Mouse (Mus musculus): Measurements from ENCODE around the gene Gm45140. TPM values are rescaled to one million over a fixed set of nuclear protein-coding genes. Genes with fewer than 3 reads are reported as not detected.

Gm45140 gene
- polyA plus RNA-seq, 1 experiment, result 7.3 TPM

GRCm38 (mm10) chr6:87810311-87810710 lies 25.3 kb downstream of the Gm45140 start:
- TF ChIP-seq CTCF (IDR thresholded peaks at IDR 0.05; ENCODE audit: control insufficient read depth, insufficient read depth, low read length) (no peak), POLR2A (IDR thresholded peaks at IDR 0.05; ENCODE audit: borderline replicate concordance, control insufficient read depth, low read depth, low read length) (no peak)
- Histone ChIP-seq H3K4me1 (ENCODE audit: control insufficient read depth, insufficient read depth, low read length) (peaks cover 13% of the 10 kb centered on the region; the same call in 1 of the 2 replicates), H3K27ac (ENCODE audit: control insufficient read depth, insufficient read depth, low read depth, low read length, poor library complexity) (peak overlapping the region; percentile 97), H3K4me3 (replicated peaks; ENCODE audit: control insufficient read depth, low read depth, low read length) (peak overlapping the region; percentile 91)
- WGBS, result 2% methylated on average over 6 of the region's 6 CpGs

GRCm38 (mm10) chr6:87809651-87810161 lies 25.9 kb downstream of the Gm45140 start:
- H3K4me1 ChIP-seq (ENCODE audit: control insufficient read depth, insufficient read depth, low read length), result peaks cover 13% of the 10 kb centered on the region; the same call in 1 of the 2 replicates
- H3K4me3 ChIP-seq (replicated peaks; ENCODE audit: control insufficient read depth, low read depth, low read length), result peak overlapping the region; percentile 91
- WGBS, result 20% methylated on average over 6 of the region's 6 CpGs
- H3K27ac ChIP-seq (ENCODE audit: control insufficient read depth, insufficient read depth, low read depth, low read length, poor library complexity), result peak overlapping the region; percentile 82
- TF ChIP-seq CTCF (IDR thresholded peaks at IDR 0.05; ENCODE audit: control insufficient read depth, insufficient read depth, low read length) (no peak), POLR2A (IDR thresholded peaks at IDR 0.05; ENCODE audit: borderline replicate concordance, control insufficient read depth, low read depth, low read length) (0 out of 2 replicates have a peak, but pooled peaks have one; percentile 34)

- WGBS, result 32% methylated on average over 2 of the region's 2 CpGs
- no peak; the same call in 1 of the 2 replicates for TF ChIP-seq CTCF (IDR thresholded peaks at IDR 0.05; ENCODE audit: control insufficient read depth, insufficient read depth, low read length)
- Histone ChIP-seq H3K4me1 (ENCODE audit: control insufficient read depth, insufficient read depth, low read length) (peaks cover 13% of the 10 kb centered on the region; the same call in 1 of the 2 replicates), H3K27ac (ENCODE audit: control insufficient read depth, insufficient read depth, low read depth, low read length, poor library complexity) (peak overlapping the region; percentile 82), H3K4me3 (replicated peaks; ENCODE audit: control insufficient read depth, low read depth, low read length) (peak overlapping the region; percentile 91)
Observed at GRCm38 (mm10) chr6:87809144-87809543, 26.5 kb downstream of the Gm45140 start.

- WGBS, result 68% methylated on average over 3 of the region's 3 CpGs
- Histone ChIP-seq H3K27ac (ENCODE audit: control insufficient read depth, insufficient read depth, low read depth, low read length, poor library complexity) (peak overlapping the region; percentile 72), H3K4me1 (ENCODE audit: control insufficient read depth, insufficient read depth, low read length) (peaks cover 13% of the 10 kb centered on the region; the same call in 1 of the 2 replicates), H3K4me3 (replicated peaks; ENCODE audit: control insufficient read depth, low read depth, low read length) (peak overlapping the region; percentile 46)
- TF ChIP-seq CTCF (IDR thresholded peaks at IDR 0.05; ENCODE audit: control insufficient read depth, insufficient read depth, low read length), result no peak
- TF ChIP-seq POLR2A (IDR thresholded peaks at IDR 0.05; ENCODE audit: borderline replicate concordance, control insufficient read depth, low read depth, low read length), result no peak
Observed at GRCm38 (mm10) chr6:87808521-87808920, 27.1 kb downstream of the Gm45140 start.

GRCm38 (mm10) chr6:87807735-87808440 lies 27.7 kb downstream of the Gm45140 start:
- TF ChIP-seq CTCF (IDR thresholded peaks at IDR 0.05; ENCODE audit: control insufficient read depth, insufficient read depth, low read length) (no peak), POLR2A (IDR thresholded peaks at IDR 0.05; ENCODE audit: borderline replicate concordance, control insufficient read depth, low read depth, low read length) (no peak)
- 64% methylated on average over 4 of the region's 4 CpGs for WGBS
- Histone ChIP-seq H3K4me3 (replicated peaks; ENCODE audit: control insufficient read depth, low read depth, low read length) (peak overlapping the region; percentile 46), H3K27ac (ENCODE audit: control insufficient read depth, insufficient read depth, low read depth, low read length, poor library complexity) (peak overlapping the region; percentile 72), H3K4me1 (ENCODE audit: control insufficient read depth, insufficient read depth, low read length) (peaks cover 13% of the 10 kb centered on the region; the same call in 1 of the 2 replicates)

- H3K4me1 ChIP-seq (ENCODE audit: control insufficient read depth, insufficient read depth, low read length), result peaks cover 12% of the 10 kb centered on the region; the same call in 1 of the 2 replicates
- 0 out of 2 replicates have a peak overlapping the region, but pooled peaks have one; percentile 13 for H3K27ac ChIP-seq (ENCODE audit: control insufficient read depth, insufficient read depth, low read depth, low read length, poor library complexity)
- WGBS, result 48% methylated on average over 2 of the region's 2 CpGs
- no peak for TF ChIP-seq CTCF (IDR thresholded peaks at IDR 0.05; ENCODE audit: control insufficient read depth, insufficient read depth, low read length)
- no peak for TF ChIP-seq POLR2A (IDR thresholded peaks at IDR 0.05; ENCODE audit: borderline replicate concordance, control insufficient read depth, low read depth, low read length)
- no peak overlapping the region for H3K4me3 ChIP-seq (replicated peaks; ENCODE audit: control insufficient read depth, low read depth, low read length)
Observed at GRCm38 (mm10) chr6:87806857-87807256, 28.7 kb downstream of the Gm45140 start.

- H3K27ac ChIP-seq (ENCODE audit: control insufficient read depth, insufficient read depth, low read depth, low read length, poor library complexity), result 0 out of 2 replicates have a peak overlapping the region, but pooled peaks have one; percentile 16
Observed at GRCm38 (mm10) chr6:87806028-87806427, 29.6 kb downstream of the Gm45140 start.

GRCm38 (mm10) chr6:87805448-87805847 lies 30.1 kb downstream of the Gm45140 start:
- H3K4me1 ChIP-seq (ENCODE audit: control insufficient read depth, insufficient read depth, low read length), result peaks cover 12% of the 10 kb centered on the region; the same call in 1 of the 2 replicates
- no peak overlapping the region for H3K4me3 ChIP-seq (replicated peaks; ENCODE audit: control insufficient read depth, low read depth, low read length)
- peak overlapping the region; percentile 16; the same call in 1 of the 2 replicates for H3K27ac ChIP-seq (ENCODE audit: control insufficient read depth, insufficient read depth, low read depth, low read length, poor library complexity)
- TF ChIP-seq POLR2A (IDR thresholded peaks at IDR 0.05; ENCODE audit: borderline replicate concordance, control insufficient read depth, low read depth, low read length), result no peak
- TF ChIP-seq CTCF (IDR thresholded peaks at IDR 0.05; ENCODE audit: control insufficient read depth, insufficient read depth, low read length), result no peak
- WGBS, result 90% methylated on average over 7 of the region's 7 CpGs

More at GRCm38 (mm10) chr6:87806028-87806427, 29.6 kb downstream of the Gm45140 start:
- TF ChIP-seq CTCF (IDR thresholded peaks at IDR 0.05; ENCODE audit: control insufficient read depth, insufficient read depth, low read length) (0 out of 2 replicates have a peak, but pooled peaks have one; percentile 21), POLR2A (IDR thresholded peaks at IDR 0.05; ENCODE audit: borderline replicate concordance, control insufficient read depth, low read depth, low read length) (no peak)
- WGBS, result 24% methylated on average over 2 of the region's 2 CpGs
- H3K4me3 ChIP-seq (replicated peaks; ENCODE audit: control insufficient read depth, low read depth, low read length), result no peak overlapping the region
- H3K4me1 ChIP-seq (ENCODE audit: control insufficient read depth, insufficient read depth, low read length), result peaks cover 12% of the 10 kb centered on the region; the same call in 1 of the 2 replicates
